ENCODE assay signal across 22 mouse cellular contexts in genomic region chr17:49793965-49794364, GRCm38 (mm10).
DNase-seq lines count a peak whose midpoint lies in the region; ATAC-seq and TF ChIP-seq lines count a peak whose summit lies in the region.
"Had no signal": no experiment of that assay in that cellular context is flagged by ENCODE, and none has a peak within 500 bp of the region (broad histone marks: within the 10 kb centered on the region; RNA-seq: fewer than 3 reads in every experiment).

No protein-coding gene starts in this region.

- H3K4me2 ChIP-seq in kidney, postnatal 0 days (ENCODE audit: low read length), result no peak overlapping the region
- H3K4me2 ChIP-seq in kidney, embryonic 16.5 days (replicated peaks; ENCODE audit: low read depth, low read length), result no peak overlapping the region
- no peak overlapping the region for H3K4me2 ChIP-seq in midbrain, embryonic 11.5 days
- no peak overlapping the region for H3K4me2 ChIP-seq in stomach, postnatal 0 days (replicated peaks; ENCODE audit: low read depth)
- H3K4me2 ChIP-seq: embryonic facial prominence, embryonic 15.5 days; neural tube, embryonic 12.5 days had no signal

- WGBS in kidney, postnatal 0 days, result 96% methylated on average over 3 of the region's 3 CpGs
- 89% methylated on average over 3 of the region's 3 CpGs for WGBS in kidney, embryonic 16.5 days
- WGBS in midbrain, embryonic 10.5 days, result 90% methylated on average over 3 of the region's 3 CpGs
- 93% methylated on average over 3 of the region's 3 CpGs for WGBS in midbrain, embryonic 11.5 days
- WGBS in stomach, postnatal 0 days, result 91% methylated on average over 3 of the region's 3 CpGs

- H3K27me3 ChIP-seq in kidney, postnatal 0 days (ENCODE audit: insufficient read depth, low read length), result no peaks in the 10 kb centered on the region
- no peaks in the 10 kb centered on the region for H3K27me3 ChIP-seq in kidney, embryonic 16.5 days (ENCODE audit: insufficient read depth, low read length)
- no peaks in the 10 kb centered on the region for H3K27me3 ChIP-seq in midbrain, embryonic 10.5 days (ENCODE audit: low read depth, poor library complexity, severe bottlenecking)
- H3K27me3 ChIP-seq in midbrain, embryonic 11.5 days (ENCODE audit: control insufficient read depth, insufficient read depth, low read length), result no peaks in the 10 kb centered on the region
- H3K27me3 ChIP-seq in stomach, postnatal 0 days (ENCODE audit: control insufficient read depth, insufficient read depth, low read length), result no peaks in the 10 kb centered on the region
- H3K27me3 ChIP-seq: embryonic facial prominence, embryonic 15.5 days; neural tube, embryonic 12.5 days had no signal

- H3K9ac ChIP-seq in kidney, postnatal 0 days (ENCODE audit: low read depth, low read length), result no peak overlapping the region
- no peak overlapping the region for H3K9ac ChIP-seq in kidney, embryonic 16.5 days (replicated peaks; ENCODE audit: low read length)
- no peak overlapping the region for H3K9ac ChIP-seq in midbrain, embryonic 11.5 days (ENCODE audit: low read length)
- H3K9ac ChIP-seq in ES-E14 (ENCODE audit: insufficient read depth, low read depth, low read length, poor library complexity, severe bottlenecking), result no peak overlapping the region
- H3K9ac ChIP-seq in stomach, postnatal 0 days (ENCODE audit: low read length), result no peak overlapping the region
- H3K9ac ChIP-seq: embryonic facial prominence, embryonic 15.5 days; neural tube, embryonic 12.5 days had no signal

- no peaks in the 10 kb centered on the region for H3K9me3 ChIP-seq in kidney, postnatal 0 days (replicated peaks; ENCODE audit: low read length)
- no peaks in the 10 kb centered on the region for H3K9me3 ChIP-seq in kidney, embryonic 16.5 days (ENCODE audit: low read length)
- no peaks in the 10 kb centered on the region for H3K9me3 ChIP-seq in midbrain, embryonic 10.5 days (replicated peaks)
- H3K9me3 ChIP-seq in midbrain, embryonic 11.5 days (ENCODE audit: control insufficient read depth, low read length), result no peaks in the 10 kb centered on the region
- H3K9me3 ChIP-seq in ES-E14 (ENCODE audit: control insufficient read depth, insufficient read depth, low read depth, low read length), result no peaks in the 10 kb centered on the region
- H3K9me3 ChIP-seq in stomach, postnatal 0 days (ENCODE audit: control insufficient read depth, low read length), result no peaks in the 10 kb centered on the region
- H3K9me3 ChIP-seq: embryonic facial prominence, embryonic 15.5 days; neural tube, embryonic 12.5 days had no signal

- H3K27ac ChIP-seq in kidney, postnatal 0 days, result no peak overlapping the region
- H3K27ac ChIP-seq in kidney, embryonic 16.5 days (ENCODE audit: low read length), result no peak overlapping the region
- H3K27ac ChIP-seq in midbrain, embryonic 10.5 days (replicated peaks), result no peak overlapping the region
- no peak overlapping the region for H3K27ac ChIP-seq in midbrain, embryonic 11.5 days (ENCODE audit: low read depth, low read length)
- no peak overlapping the region for H3K27ac ChIP-seq in ES-E14 (ENCODE audit: insufficient read depth, low read depth, low read length, poor library complexity, severe bottlenecking)
- H3K27ac ChIP-seq in stomach, postnatal 0 days (replicated peaks), result no peak overlapping the region
- H3K27ac ChIP-seq: embryonic facial prominence, embryonic 15.5 days; heart, adult 2 months; neural tube, embryonic 12.5 days had no signal

- in situ Hi-C loops in ES-E14 (cut with MboI; ENCODE audit: low sequenced_read_pairs in 2 of 2, unreplicated experiment in 2 of 2), result no loop called here

- no peaks in the 10 kb centered on the region for H3K4me1 ChIP-seq in kidney, postnatal 0 days (replicated peaks; ENCODE audit: insufficient read depth, low read length)
- H3K4me1 ChIP-seq in kidney, embryonic 16.5 days (ENCODE audit: insufficient read depth, low read length), result 0 out of 2 replicates have a peak, but pooled peaks cover 3% of the 10 kb centered on the region
- H3K4me1 ChIP-seq in midbrain, embryonic 10.5 days, result peaks cover 6% of the 10 kb centered on the region
- no peaks in the 10 kb centered on the region for H3K4me1 ChIP-seq in midbrain, embryonic 11.5 days (ENCODE audit: control insufficient read depth, insufficient read depth, low read length)
- no peaks in the 10 kb centered on the region for H3K4me1 ChIP-seq in ES-E14 (ENCODE audit: control insufficient read depth in 2 of 2, insufficient read depth in 2 of 2, low read length in 2 of 2, poor library complexity in 1 of 2)
- no peaks in the 10 kb centered on the region for H3K4me1 ChIP-seq in stomach, postnatal 0 days (replicated peaks; ENCODE audit: control insufficient read depth, insufficient read depth)
- H3K4me1 ChIP-seq: embryonic facial prominence, embryonic 15.5 days; neural tube, embryonic 12.5 days had no signal

- H3K36me3 ChIP-seq in kidney, postnatal 0 days (ENCODE audit: insufficient read depth, low read length), result no peaks in the 10 kb centered on the region
- no peaks in the 10 kb centered on the region for H3K36me3 ChIP-seq in kidney, embryonic 16.5 days (ENCODE audit: insufficient read depth, low read length)
- H3K36me3 ChIP-seq in midbrain, embryonic 10.5 days, result no peaks in the 10 kb centered on the region
- H3K36me3 ChIP-seq in midbrain, embryonic 11.5 days (ENCODE audit: control insufficient read depth, insufficient read depth, low read length), result no peaks in the 10 kb centered on the region
- no peaks in the 10 kb centered on the region for H3K36me3 ChIP-seq in ES-E14 (ENCODE audit: control insufficient read depth, insufficient read depth, low read length, poor library complexity, severe bottlenecking)
- H3K36me3 ChIP-seq in stomach, postnatal 0 days (ENCODE audit: control insufficient read depth, insufficient read depth, low read length), result no peaks in the 10 kb centered on the region
- H3K36me3 ChIP-seq: embryonic facial prominence, embryonic 15.5 days; neural tube, embryonic 12.5 days had no signal

- DNase-seq in kidney, postnatal 0 days (ENCODE audit: low spot score), result no peak
- peak; percentile 8 for DNase-seq in midbrain, embryonic 10.5 days (ENCODE audit: low spot score)
- DNase-seq in midbrain, embryonic 11.5 days (ENCODE audit: low spot score, missing footprints), result no peak
- no peak for DNase-seq in ES-E14 (ENCODE audit: low read depth, low spot score)
- DNase-seq in stomach, postnatal 0 days (ENCODE audit: low spot score), result peak; percentile 2
- no peak for DNase-seq in cerebellum, postnatal 10 days
- DNase-seq: adrenal gland, postnatal 25 days; cerebellum, adult 11-12 months; cerebellum, postnatal 36 days; gastrocnemius, postnatal 10 days; heart, adult 2 months; heart, postnatal 4 days; kidney, adult 8-10 months; kidney, postnatal 36 days; lung, adult 2 months; lung, postnatal 36 days; thymus, postnatal 36 days had no signal

- ATAC-seq in kidney, postnatal 0 days (replicated peaks; ENCODE audit: low FRiP score, low read depth), result no peak
- no peak for ATAC-seq in kidney, embryonic 16.5 days (ENCODE audit: low FRiP score, low TSS enrichment)
- ATAC-seq in midbrain, embryonic 11.5 days (ENCODE audit: low FRiP score), result no peak
- no peak for ATAC-seq in stomach, postnatal 0 days (ENCODE audit: low FRiP score, low TSS enrichment)
- ATAC-seq: forebrain, embryonic 16.5 days; hindbrain, embryonic 16.5 days had no signal

- no peak overlapping the region for H3K4me3 ChIP-seq in kidney, postnatal 0 days (replicated peaks; ENCODE audit: low read depth, low read length)
- no peak overlapping the region for H3K4me3 ChIP-seq in kidney, embryonic 16.5 days (ENCODE audit: low read length)
- no peak overlapping the region for H3K4me3 ChIP-seq in midbrain, embryonic 10.5 days
- no peak overlapping the region for H3K4me3 ChIP-seq in midbrain, embryonic 11.5 days (ENCODE audit: low read depth, low read length)
- H3K4me3 ChIP-seq in ES-E14 (ENCODE audit: insufficient read depth in 1 of 2, low read depth in 1 of 2, low read length in 2 of 2, poor library complexity in 1 of 2, severe bottlenecking in 1 of 2), result no peak overlapping the region
- no peak overlapping the region for H3K4me3 ChIP-seq in stomach, postnatal 0 days (ENCODE audit: low read depth, low read length)
- H3K4me3 ChIP-seq: embryonic facial prominence, embryonic 15.5 days; heart, adult 2 months; neural tube, embryonic 12.5 days had no signal

- TF ChIP-seq EP300 in stomach, postnatal 0 days (optimal IDR thresholded peaks at IDR 0.05), result no peak

- peak; percentile 18; the same call in 1 of the 2 replicates for TF ChIP-seq CTCF in kidney, postnatal 0 days (IDR thresholded peaks at IDR 0.05; ENCODE audit: low read depth)
- peak; percentile 9; the same call in 1 of the 2 replicates for TF ChIP-seq CTCF in stomach, postnatal 0 days (IDR thresholded peaks at IDR 0.05; ENCODE audit: low read depth)

TF ChIP-seq in ES-E14, 5 proteins besides CTCF, POLR2A, EP300 and RAD21:
- TF ChIP-seq ZNF384 (IDR thresholded peaks at IDR 0.05; ENCODE audit: low read depth, low read length) (no peak), MAFK (IDR thresholded peaks at IDR 0.05; ENCODE audit: insufficient read depth, low read depth, low read length) (no peak), ZC3H11A (IDR thresholded peaks at IDR 0.05; ENCODE audit: borderline replicate concordance, low read depth, low read length) (0 out of 2 replicates have a peak, but pooled peaks have one; percentile 8)
TF ChIP-seq in ES-E14: peak in this region for 1.

Comparison
In these comparisons a context has a peak if more than half of its experiments do, and no peak if none do; other contexts are left out.
1. DNase-seq: peak in midbrain, embryonic 10.5 days (single experiment) and stomach, postnatal 0 days (single experiment); none in kidney, postnatal 0 days (single experiment), midbrain, embryonic 11.5 days (single experiment), ES-E14 (single experiment) and cerebellum, postnatal 10 days (0 of 2).